Comparison of ENCODE assay signal across 16 mouse cellular contexts in genomic region chr17:52304133-52304532, GRCm38 (mm10).
"Had no signal": no experiment of that assay in that cellular context is flagged by ENCODE, and none has a peak within 500 bp of the region (broad histone marks: within the 10 kb centered on the region; RNA-seq: fewer than 3 reads in every experiment).

No protein-coding gene starts in this region.

- H3K4me3 ChIP-seq: liver, embryonic 13.5 days; neural tube, embryonic 12.5 days; neural tube, embryonic 15.5 days; stomach, embryonic 15.5 days had no signal

- DNase-seq: kidney, adult 18-20 months; kidney, postnatal 10 days; kidney, postnatal 36 days; left cerebral cortex, postnatal 4 days; liver, embryonic 13.5 days; lung, adult 2 months; lung, postnatal 14 days; lung, postnatal 4 days; midbrain, embryonic 14.5 days; right cerebral cortex, adult 18-20 months; right cerebral cortex, postnatal 14 days; right cerebral cortex, postnatal 4 days; spleen, adult 18-20 months had no signal

- H3K4me1 ChIP-seq: liver, embryonic 13.5 days; neural tube, embryonic 12.5 days; stomach, embryonic 15.5 days had no signal

- H3K27me3 ChIP-seq: liver, embryonic 13.5 days; neural tube, embryonic 12.5 days; neural tube, embryonic 15.5 days; stomach, embryonic 15.5 days had no signal

- H3K36me3 ChIP-seq: liver, embryonic 13.5 days; neural tube, embryonic 12.5 days; neural tube, embryonic 15.5 days; stomach, embryonic 15.5 days had no signal

- H3K27ac ChIP-seq: liver, embryonic 13.5 days; neural tube, embryonic 12.5 days; neural tube, embryonic 15.5 days; stomach, embryonic 15.5 days had no signal
